Mouse (Mus musculus): ENCODE measurements around the gene Selenok.

The Selenok gene

GRCm38 (mm10) chr14:29968075-29968821 lies at the start of gene Selenok:
TSS of gene Selenok (plus strand) at chr14:29968308.
- DNase-seq (ENCODE audit: low read depth, low spot score): peak; percentile 96

- DNase-seq (ENCODE audit: low read depth, low spot score): no peak
Measured at GRCm38 (mm10) chr14:29928966-29929365, 39.1 kb upstream of the Selenok start.

- DNase-seq (ENCODE audit: low read depth, low spot score): no peak
Measured at GRCm38 (mm10) chr14:29935516-29935915, 32.6 kb upstream of the Selenok start.

- no peak for DNase-seq (ENCODE audit: low read depth, low spot score)
Measured at GRCm38 (mm10) chr14:29937466-29937865, 30.6 kb upstream of the Selenok start.

- no peak for DNase-seq (ENCODE audit: low read depth, low spot score)
Measured at GRCm38 (mm10) chr14:29939600-29940312, 28.4 kb upstream of the Selenok start.

GRCm38 (mm10) chr14:29940313-29940812 lies 27.7 kb upstream of the Selenok start:
- no peak for DNase-seq (ENCODE audit: low read depth, low spot score)

- DNase-seq (ENCODE audit: low read depth, low spot score): peak; percentile 44
Measured at GRCm38 (mm10) chr14:29940877-29941276, 27.2 kb upstream of the Selenok start.

- no peak for DNase-seq (ENCODE audit: low read depth, low spot score)
Measured at GRCm38 (mm10) chr14:29946761-29947309, 21.3 kb upstream of the Selenok start.

GRCm38 (mm10) chr14:29950805-29951204 lies 17.3 kb upstream of the Selenok start:
- DNase-seq (ENCODE audit: low read depth, low spot score): no peak

- no peak for DNase-seq (ENCODE audit: low read depth, low spot score)
Measured at GRCm38 (mm10) chr14:29957393-29957792, 10.7 kb upstream of the Selenok start.

- DNase-seq (ENCODE audit: low read depth, low spot score): no peak
Measured at GRCm38 (mm10) chr14:29967611-29968010, 497 bp upstream of the Selenok start.

GRCm38 (mm10) chr14:29971446-29971845 lies 3.3 kb downstream of the Selenok start:
- no peak for DNase-seq (ENCODE audit: low read depth, low spot score)

GRCm38 (mm10) chr14:29971993-29972392 lies 3.9 kb downstream of the Selenok start:
- DNase-seq (ENCODE audit: low read depth, low spot score): no peak

GRCm38 (mm10) chr14:29976927-29977326 lies 8.8 kb downstream of the Selenok start:
- no peak for DNase-seq (ENCODE audit: low read depth, low spot score)

- peak; percentile 89 for DNase-seq (ENCODE audit: low read depth, low spot score)
Measured at GRCm38 (mm10) chr14:29978254-29979204, 10.4 kb downstream of the Selenok start, which contains the start of gene Actr8. TSS of gene Actr8 (plus strand) at chr14:29978337.

- DNase-seq (ENCODE audit: low read depth, low spot score): no peak
Measured at GRCm38 (mm10) chr14:29980447-29981205, 12.5 kb downstream of the Selenok start.

GRCm38 (mm10) chr14:29986096-29986495 lies 18.0 kb downstream of the Selenok start:
- no peak for DNase-seq (ENCODE audit: low read depth, low spot score)

GRCm38 (mm10) chr14:29987276-29987675 lies 19.2 kb downstream of the Selenok start:
- DNase-seq (ENCODE audit: low read depth, low spot score): no peak

GRCm38 (mm10) chr14:29987739-29988138 lies 19.6 kb downstream of the Selenok start:
- DNase-seq (ENCODE audit: low read depth, low spot score): no peak

- no peak for DNase-seq (ENCODE audit: low read depth, low spot score)
Measured at GRCm38 (mm10) chr14:29988337-29988736, 20.2 kb downstream of the Selenok start.
